Mouse (Mus musculus) induced T-regulatory cell, adult 2 months (primary cell): ENCODE results near the gene Tpst1.

Experiments
- DNase-seq: peaks from one replicate; pipeline ENCODE4 v3.0.0-alpha.2; 2012; ENCODE audit warnings: low read depth

Tpst1 gene

GRCm38 (mm10) chr5:130052955-130053354 is 20.2 kb upstream of the Tpst1 start:
- no peak for DNase-seq

GRCm38 (mm10) chr5:130055688-130056087 is 17.4 kb upstream of the Tpst1 start:
- no peak for DNase-seq

DNA sequence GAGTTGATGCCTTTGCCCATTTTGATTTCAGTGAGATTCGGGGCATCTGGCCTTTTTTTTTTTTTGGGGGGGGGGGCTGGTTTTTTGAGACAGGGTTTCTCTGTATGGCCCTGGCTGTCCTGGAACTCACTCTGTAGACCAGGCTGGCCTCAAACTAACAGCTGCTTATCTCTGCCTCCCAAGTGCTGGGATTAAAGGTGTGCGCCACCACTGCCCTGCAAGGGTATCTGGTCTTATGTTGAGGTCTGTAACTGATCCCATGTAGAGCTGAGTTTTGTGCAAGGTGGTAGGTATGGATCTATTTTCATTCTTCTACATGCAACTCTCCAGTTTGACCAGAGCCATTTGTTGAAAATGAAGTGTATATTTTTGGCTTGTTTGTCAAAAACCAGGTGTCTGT is 16.8 kb upstream of the Tpst1 start:
- no peak for DNase-seq

GRCm38 (mm10) chr5:130059413-130060328 is 13.5 kb upstream of the Tpst1 start:
- no peak for DNase-seq

DNA sequence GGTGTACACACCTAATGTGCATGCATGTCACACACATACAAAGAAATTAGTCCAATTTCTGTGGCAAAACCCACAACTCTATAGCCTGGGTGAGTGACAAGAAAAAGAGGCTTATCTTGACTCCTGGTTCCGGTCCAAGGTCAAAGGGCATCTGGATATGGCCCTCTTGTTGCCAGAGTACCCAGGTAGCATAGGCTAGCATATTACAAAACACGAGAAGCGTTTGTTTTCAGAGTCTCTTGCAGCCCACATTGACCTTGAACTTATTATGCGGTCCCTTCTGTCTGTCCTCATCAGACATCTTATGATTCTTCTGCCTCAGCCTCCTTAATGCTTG is 12.8 kb upstream of the Tpst1 start:
- DNase-seq, result no peak

GRCm38 (mm10) chr5:130062096-130062495 is 11.0 kb upstream of the Tpst1 start:
- DNase-seq, result no peak

DNA sequence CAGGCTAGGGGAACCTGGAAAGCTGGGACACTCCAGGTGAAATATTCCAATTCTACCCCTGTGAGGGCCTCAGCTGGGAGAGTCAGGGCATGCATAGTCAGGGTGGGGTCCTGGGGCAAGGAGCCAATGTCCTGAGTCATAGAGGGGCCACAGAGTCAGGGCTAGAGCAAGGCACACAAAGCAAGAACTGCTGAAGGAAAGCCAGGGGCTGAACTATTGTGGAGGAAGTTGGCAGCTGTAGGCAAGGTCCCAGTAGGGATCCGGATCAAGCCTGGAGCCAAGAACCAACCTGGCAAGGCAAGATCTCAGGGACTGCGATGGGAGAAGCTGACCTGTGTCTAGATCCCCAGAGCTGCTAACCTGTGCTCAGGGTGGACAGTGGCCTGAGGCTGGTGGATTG is 9.4 kb upstream of the Tpst1 start:
- DNase-seq, result no peak

DNA sequence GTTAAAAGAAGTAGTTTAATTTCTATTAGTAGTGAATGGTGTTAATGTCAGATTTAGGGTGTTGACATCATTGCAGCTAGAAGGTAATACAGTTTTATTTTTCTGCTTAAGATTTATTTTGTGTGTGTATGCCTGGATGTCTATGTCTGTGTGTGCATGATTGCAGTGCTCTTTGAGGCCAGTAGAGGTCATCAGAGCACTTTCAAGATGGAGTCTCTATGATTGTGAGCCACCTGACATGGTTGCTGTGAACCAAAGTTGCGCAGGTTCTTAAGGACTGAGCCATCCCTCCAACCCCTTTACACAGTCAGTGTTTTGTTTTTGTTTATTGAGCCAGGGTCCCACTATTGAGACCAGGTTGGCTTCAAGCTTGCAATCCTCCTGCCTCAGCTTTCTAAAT is 7.5 kb upstream of the Tpst1 start:
- DNase-seq, result peak; percentile 64

GRCm38 (mm10) chr5:130067841-130068264 is 5.3 kb upstream of the Tpst1 start:
- DNase-seq, result no peak

DNA sequence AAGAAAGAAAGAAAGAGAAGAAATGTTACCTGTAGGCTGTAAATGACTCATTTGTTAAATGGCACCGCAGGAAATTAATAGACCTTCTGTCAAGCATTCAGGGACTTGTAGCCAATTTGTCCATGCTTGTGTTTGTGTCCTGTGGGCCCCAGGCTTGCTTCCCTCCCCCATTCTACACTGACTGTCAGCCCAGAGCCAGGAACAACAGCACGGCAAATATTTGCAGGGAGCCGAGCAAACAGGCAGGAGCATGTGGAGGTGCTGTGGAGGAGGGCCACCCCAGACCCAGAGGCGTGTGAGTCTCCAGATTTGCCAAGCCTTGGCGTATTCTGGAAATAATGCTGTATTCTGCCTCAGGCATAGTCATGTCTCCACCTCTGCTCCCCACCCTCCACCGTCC is 1.4 kb downstream of the Tpst1 start:
- DNase-seq, result no peak

DNA sequence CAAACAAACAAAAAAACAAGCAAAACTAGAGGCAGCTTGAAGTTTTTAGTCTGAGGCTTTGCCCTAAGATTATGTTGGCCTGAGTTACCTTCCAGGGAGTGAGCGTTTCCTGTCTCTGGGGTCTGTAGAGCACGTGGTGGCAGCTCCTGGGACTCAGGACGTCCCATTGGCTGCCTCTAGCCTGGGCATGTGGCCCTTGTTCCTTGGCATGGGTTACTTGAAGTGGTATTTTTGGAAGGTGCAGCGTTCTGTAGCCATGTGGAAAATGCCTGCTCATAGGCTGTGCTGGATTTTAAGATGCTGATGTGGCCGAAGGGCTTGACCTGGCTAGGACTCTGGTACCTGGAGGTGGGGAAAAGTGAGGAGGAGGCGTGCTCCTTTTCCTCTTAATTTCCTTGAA is 3.3 kb downstream of the Tpst1 start:
- DNase-seq, result no peak

GRCm38 (mm10) chr5:130078096-130078833 is 5.1 kb downstream of the Tpst1 start:
- peak; percentile 16 for DNase-seq

GRCm38 (mm10) chr5:130078834-130079156 is 5.7 kb downstream of the Tpst1 start:
- DNase-seq, result no peak

DNA sequence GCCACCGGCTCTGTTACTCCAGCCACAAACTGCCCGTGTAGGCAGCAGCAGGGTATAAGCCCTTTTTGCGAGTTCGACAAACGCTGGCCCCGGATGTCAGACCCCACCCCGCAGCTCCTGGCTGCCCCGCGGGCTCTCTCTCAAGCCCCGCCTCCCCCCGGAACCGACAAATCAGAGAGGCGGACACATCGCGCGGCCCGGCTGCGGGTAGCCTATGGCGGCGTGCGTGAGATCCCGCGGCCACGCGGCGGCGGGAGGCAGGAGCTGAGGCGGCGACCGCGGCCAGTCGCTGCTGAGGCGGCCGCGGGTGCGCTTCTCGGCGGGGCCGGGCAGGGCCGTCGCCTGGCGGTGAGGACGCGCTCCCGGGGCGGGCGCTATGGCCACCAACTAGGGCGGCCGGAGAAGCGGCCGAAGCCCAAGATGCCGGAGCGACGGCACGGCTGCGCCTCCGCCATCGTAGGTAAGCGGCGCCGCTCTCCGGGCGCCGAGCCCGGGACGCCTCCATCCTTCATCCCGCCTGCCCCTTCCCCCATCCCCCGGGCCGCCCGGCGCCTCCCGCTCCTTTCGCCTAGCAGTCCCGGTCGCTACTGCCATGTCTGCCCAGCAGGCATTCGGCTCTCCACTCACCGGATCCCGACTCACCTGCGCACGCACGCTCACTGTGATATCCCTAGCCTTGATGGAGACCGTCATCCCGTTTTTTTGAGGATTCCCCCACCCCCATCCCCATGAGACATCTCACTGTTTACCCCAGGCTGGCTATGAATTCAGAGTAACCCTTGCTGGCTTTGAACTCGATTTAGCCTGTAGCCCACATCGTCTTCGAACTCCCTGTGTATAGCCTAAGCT is 6.3 kb downstream of the Tpst1 start:
- DNase-seq, result peak; percentile 91

DNA sequence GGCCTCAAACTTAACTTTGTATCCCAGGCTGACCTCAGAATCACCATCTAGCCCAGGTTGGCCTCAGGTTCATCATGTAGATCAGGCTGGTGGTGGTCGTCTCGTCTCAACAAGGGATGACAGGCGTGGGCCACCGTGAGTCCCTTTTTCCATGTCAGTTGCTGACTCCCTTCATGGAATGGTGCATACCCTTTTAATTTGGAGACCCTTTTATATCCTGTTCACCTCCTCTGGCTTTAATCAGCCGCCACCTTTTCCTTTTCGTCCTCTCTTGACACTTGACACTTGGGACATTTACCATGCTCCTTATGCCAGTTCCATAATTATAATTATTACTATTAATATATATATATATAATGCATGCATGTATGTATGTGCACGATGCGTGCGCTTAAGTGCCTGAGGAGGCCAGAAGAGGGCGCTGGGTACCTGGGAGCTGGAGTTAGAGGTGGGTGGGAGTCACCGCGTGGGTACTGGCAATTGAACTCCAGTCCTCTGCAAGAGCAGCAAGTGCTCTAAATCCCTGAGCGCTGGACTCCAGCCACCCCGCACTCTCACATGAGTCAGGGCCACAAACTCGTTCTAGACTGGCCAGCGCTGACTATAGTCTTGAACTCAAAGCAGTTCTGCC is 7.0 kb downstream of the Tpst1 start:
- DNase-seq, result peak; percentile 39

DNA sequence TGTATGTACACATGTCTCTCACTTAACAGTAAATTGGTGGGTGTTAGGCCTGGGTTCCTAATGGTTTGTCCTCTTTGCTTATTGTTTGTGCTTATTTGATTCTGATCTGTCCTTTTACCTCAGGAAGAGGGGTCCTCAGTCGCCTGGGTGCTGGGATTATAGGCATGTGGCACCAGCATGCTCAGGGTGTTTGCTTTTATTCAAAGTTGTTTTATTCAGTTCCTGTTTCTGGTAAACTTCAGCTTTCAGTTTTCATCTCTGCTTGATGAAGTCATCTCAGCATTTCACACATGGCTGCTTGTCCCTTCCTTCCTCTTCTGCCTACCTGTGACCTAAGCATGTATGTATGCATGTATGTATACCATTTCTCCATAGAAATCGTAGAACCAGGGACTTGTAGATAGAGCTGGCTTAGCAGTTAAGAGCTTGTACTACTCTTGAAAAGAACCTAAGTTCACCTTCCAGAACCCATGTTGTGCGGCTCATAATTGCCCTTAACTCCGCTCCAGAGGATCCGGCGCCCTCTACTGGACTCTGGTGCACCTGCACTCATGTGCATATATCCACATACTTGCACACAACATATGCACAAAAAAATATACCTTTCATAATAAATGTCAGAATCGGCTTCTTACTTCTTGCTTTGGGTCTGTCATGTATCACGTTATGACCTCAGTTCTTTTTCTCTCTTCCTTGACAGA is 8.2 kb downstream of the Tpst1 start:
- DNase-seq, result peak; percentile 45

DNA sequence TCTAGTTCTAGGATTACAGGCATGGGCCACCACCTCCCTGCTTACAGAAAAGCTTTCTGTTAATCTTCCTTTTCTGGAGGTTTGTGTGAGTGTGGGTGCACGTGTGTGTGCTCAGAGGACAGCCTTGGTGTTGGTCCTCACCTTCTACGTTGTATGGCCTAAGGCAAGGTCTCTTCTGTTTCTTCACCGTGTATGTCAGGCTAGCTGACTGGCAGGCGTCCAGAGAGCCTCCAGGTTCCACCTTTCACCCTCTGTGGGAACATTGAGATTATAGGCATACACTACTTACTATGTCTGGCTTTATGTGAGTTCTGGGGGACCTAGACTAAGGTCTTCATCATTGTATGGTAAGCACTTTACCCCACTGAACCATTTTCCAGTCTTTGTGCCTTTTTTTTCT is 9.3 kb downstream of the Tpst1 start:
- DNase-seq, result no peak

GRCm38 (mm10) chr5:130084271-130084670 is 11.1 kb downstream of the Tpst1 start:
- no peak for DNase-seq

DNA sequence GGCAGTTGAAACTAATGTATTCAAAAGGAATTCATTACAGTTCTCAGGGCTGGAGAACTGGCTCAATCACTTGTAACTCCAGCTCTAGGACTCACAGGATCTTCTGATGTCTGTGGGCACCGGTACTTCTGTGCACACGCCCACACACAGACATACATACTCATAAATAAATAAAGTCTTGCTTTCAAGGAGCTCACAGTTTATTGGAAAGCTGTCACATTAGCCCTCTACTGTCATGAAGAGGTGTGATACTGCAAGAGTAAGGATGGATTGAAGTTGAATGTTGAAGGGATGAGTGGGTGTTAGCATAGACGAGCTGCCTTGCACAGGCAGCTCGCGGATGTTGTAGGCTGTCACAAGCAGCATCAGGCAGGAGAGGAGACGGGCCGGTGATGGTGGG is 14.9 kb downstream of the Tpst1 start:
- peak; percentile 10 for DNase-seq

- no peak for DNase-seq
Observed at GRCm38 (mm10) chr5:130088612-130089011, 15.5 kb downstream of the Tpst1 start.

GRCm38 (mm10) chr5:130089177-130089576 is 16.1 kb downstream of the Tpst1 start:
- no peak for DNase-seq
